Mouse (Mus musculus) kidney, postnatal 36 days (tissue): ENCODE data around the gene Rnf6.
"Not testable (repeated sequence)": the region's sequence is repeated elsewhere in the genome, so short reads cannot be mapped to it uniquely, and the experiment has no call there.

Experiments used
- DNase-seq, 2 experiments: peaks; one replicate each; pipeline ENCODE4 v3.0.0; 2021 to 2022; ENCODE audit warnings: mixed read lengths in 2 of 2

Gene Rnf6

GRCm38 (mm10) chr5:146229869-146230650 lies 8.7 kb upstream of the Rnf6 start:
- DNase-seq: no peak

DNA sequence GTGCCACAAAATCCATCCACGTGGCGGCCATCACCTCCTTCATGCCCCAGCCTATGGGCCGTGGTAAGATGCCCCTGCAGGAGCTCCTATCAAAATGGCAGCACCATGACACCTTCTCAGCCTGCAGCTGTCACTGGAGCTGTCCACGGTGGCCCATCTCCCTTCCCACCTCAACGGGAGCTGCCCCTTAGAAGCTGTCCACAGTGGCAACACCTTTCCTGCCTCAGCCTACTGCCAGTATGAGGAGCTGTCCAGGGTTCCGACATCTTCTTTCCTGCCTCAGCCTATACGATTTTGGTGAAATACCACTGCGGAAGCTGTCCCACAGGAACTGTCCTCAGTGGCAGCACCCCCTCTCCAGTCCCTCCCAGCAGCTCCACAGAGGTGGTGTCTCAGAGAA lies 6.1 kb upstream of the Rnf6 start:
- DNase-seq: no peak

GRCm38 (mm10) chr5:146223786-146224185 lies 2.4 kb upstream of the Rnf6 start:
- DNase-seq: peak; percentile 47 to 70

GRCm38 (mm10) chr5:146221722-146222121 lies 367 bp upstream of the Rnf6 start:
- no peak for DNase-seq

DNA sequence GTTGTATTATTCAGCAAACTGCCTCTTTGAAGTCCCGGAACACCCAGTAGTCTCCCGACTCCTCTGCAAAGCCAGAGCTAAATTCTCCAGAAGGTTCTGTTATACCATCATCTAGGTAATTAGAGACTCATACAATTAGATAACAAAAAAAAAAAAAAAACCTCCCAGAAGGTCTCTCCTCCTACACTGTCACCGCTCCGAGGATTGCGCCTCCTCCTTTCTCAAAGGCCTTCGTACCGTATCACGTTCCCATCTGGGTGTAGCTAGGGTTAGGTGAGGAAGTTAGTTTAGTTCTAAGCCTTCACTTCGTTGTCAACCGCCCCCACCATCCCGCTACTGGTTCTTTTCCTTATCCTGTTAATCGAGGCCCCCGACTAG lies 865 bp downstream of the Rnf6 start:
- no peak for DNase-seq

GRCm38 (mm10) chr5:146205537-146205936 lies 15.8 kb downstream of the Rnf6 start:
- peak; percentile 73 to 93 for DNase-seq

DNA sequence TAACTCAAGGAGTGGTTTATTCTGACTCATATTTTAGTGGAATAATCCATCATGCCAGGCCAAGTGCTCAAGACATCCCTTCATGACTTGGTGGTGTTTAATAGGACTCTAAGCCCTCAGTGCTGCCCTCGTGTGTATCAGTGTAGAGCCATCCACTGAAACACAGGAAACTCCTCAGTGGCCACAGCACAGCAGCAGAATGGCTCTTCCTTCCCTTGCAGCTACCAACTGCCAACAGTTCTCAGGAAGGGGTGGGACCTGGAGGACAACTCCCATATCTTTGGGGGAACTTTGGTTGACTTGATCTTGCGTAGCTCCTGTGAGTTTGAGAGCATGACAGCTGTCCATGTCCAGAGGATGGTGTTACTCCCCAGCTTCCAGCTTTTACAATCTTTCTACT lies 17.4 kb downstream of the Rnf6 start:
- DNase-seq: peak; percentile 21 to 37

DNA sequence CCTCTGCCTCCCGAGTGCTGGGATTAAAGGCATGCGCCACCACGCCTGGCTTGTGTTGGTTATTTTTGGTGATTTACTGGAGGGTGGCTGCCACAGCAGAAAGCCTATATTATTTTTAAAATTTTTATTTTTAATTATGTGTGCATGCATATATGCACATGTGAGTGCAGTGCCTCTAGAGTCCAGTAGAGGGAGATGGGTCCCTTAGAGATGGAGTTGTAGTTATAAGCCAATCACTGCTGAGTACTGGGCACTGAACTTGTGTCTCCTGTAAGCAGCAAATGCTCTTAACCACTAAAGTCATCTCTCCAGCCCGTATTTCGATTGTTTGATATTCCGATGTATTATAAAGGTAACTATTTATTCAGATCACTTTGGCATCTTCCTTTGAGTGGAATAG lies 20.8 kb downstream of the Rnf6 start:
- DNase-seq: no peak

DNA sequence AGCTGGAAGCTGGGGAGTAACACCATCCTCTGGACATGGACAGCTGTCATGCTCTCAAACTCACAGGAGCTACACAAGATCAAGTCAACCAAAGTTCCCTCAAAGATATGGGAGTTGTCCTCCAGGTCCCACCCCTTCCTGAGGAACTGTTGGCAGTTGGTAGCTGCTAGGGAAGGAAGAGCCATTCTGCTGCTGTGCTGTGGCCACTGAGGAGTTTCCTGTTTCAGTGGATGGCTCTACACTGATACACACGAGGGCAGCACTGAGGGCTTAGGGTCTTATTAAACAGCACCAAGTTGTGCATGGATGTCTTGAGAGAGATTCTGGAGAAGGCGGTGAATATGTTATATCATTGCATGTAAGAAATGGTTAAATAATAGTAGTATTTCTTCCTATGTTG lies 21.8 kb downstream of the Rnf6 start:
- no peak for DNase-seq

DNA sequence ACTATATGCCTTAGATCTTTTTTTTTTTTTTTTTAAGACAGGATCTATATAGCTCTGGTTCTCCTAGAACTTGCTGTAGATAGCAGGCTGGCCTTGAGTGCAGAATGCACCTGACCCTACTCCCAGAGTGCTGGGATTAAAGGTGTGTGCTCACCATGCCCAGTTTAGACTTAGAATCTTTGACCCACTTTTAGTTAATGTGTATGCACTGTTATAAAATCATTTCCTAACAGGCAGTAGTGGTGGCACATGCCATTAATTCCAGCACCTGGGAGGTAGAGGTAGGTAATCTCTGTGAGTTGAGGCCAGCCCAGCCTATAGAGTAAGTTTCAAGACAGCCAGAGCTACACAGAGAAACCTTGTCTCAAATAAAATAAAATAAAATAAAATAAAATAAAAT lies 22.3 kb downstream of the Rnf6 start:
- peak; percentile 50 to 82 for DNase-seq

DNA sequence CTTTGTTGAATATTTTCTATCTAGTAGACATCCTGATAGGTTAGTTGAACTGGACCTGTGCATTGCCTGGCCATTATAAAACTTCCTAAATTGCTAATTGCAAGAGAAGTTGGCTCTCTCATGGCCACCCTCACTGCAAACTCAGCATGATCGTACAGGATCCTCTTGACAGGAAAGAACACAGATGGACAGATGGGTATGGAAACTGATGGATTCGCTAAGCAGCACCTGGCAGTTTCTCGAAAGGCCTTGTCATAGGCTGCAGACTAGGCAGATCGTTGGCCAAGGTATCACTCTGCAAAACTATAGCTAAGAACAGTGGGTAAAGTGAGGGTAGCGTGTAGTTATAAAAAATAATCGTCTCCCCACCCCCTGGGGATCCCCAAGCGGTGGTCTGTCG lies 28.0 kb downstream of the Rnf6 start:
- DNase-seq: no peak

DNA sequence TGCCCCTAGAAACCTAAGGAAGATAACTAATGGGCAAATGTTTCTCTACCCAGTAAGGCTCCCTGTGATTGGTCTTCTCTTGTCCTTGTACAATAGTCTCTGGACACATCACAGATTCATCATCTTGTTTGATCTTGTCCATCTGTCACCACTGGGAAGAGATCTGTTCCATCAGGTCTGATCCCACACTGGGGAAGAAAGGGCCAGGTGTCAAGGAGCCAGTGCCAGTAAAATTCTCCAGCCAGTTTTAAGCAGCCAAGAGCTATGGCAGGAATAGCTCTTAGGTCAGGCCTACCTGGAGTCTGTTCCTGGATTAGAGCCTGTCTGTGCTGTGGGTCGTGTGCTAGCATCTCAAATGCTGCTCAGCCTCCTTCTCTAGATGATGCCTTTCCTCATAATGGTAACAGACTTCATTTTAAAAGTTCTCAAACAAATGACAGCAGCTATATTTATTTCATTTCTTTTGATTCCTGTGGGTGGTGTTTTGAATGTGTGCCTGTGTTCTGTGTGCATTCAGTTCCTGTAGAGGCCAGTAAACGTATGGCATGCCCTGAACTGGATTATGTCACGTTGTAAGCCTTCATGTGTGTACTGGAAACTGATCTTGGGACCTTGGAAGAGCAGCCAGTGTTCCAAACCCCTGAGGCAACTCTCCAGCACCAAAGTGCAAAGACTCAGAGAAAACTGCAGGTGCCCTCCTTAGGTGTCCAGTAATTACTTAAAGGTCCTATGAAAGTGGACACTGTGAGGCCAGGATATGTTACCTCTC lies 30.7 kb downstream of the Rnf6 start:
- peak in 1 of 2 experiments; percentile 21 for DNase-seq

DNA sequence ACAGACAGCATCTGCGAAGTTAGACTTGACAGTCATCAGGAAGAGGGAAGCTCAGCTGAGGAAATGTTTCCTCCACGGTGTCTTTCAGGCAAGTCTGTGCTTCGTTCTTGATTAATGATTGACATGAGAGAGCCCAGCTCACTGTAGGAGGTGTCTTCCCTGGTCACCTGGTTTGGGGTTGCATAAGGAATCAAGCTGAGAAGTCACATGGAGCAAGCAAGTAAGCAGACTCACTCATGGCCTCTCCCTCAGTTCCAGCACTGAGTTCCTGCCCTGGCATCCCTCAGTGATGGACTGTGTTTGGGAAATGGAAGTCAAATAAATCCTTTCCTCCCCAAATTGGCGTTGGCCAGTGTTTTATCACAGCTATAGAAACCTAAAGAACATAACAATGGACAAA lies 31.3 kb downstream of the Rnf6 start:
- peak; percentile 50 to 73 for DNase-seq

GRCm38 (mm10) chr5:146188712-146189111 lies 32.6 kb downstream of the Rnf6 start:
- peak; percentile 19 to 55 for DNase-seq

GRCm38 (mm10) chr5:146188144-146188543 lies 33.2 kb downstream of the Rnf6 start:
- DNase-seq: peak; percentile 40 to 59

GRCm38 (mm10) chr5:146187441-146187840 lies 33.9 kb downstream of the Rnf6 start:
- DNase-seq: peak; percentile 78 to 83

GRCm38 (mm10) chr5:146185204-146185603 lies 36.2 kb downstream of the Rnf6 start, which contains the start of gene 1700001J03Rik:
1700001J03Rik (minus strand) TSS chr5:146185304.
- not testable (repeated sequence) for DNase-seq

DNA sequence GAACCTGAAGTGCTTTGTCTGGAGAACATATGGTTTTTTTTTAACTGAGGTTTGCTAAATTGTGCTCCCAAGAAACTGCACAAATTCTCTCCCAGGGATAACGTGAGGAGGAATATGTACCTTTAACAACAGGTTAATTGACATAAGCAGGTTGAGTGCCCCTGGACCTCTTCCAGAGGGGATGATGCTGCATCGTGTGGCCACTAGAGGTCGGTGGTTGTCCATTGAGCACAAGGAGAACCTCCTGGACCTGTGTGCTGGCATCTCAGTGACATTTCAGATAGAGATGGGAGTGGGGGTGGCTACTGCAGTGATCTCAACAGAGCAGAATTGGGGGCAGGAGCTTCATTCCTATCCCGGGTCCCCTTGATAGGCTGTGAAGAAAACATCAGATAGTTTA lies 48.6 kb downstream of the Rnf6 start:
- peak; percentile 57 to 79 for DNase-seq

- DNase-seq: not testable (repeated sequence)
These were observed 50.7 kb downstream of the Rnf6 start, which contains the start of gene Gm6309 for GRCm38 (mm10) chr5:146170621-146171020. Gm6309 (minus strand) TSS chr5:146170721.

GRCm38 (mm10) chr5:146160439-146160838 lies 60.9 kb downstream of the Rnf6 start, which contains the start of gene Gm5565:
Gm5565 (minus strand) TSS chr5:146160539.
- DNase-seq: not testable (repeated sequence)
